Mouse (Mus musculus) brain, adult 2 months (tissue): Measurements from ENCODE around the gene Mrgprb5.
"Not testable (repeated sequence)": the region's sequence is repeated elsewhere in the genome, so short reads cannot be mapped to it uniquely, and the experiment has no call there.

ENCODE experiments used
- DNase-seq: peaks from one replicate; pipeline ENCODE4 v3.0.0; 2011; ENCODE audit warnings: low read depth, low spot score

The Mrgprb5 gene

GRCm38 (mm10) chr7:48168919-48169318, at the start of gene Mrgprb5:
Gene Mrgprb5 (minus strand): TSS chr7:48169019.
- no peak for DNase-seq

- no peak for DNase-seq
Measured at GRCm38 (mm10) chr7:48199188-48199587, 30.4 kb upstream of the Mrgprb5 start, which contains the start of gene Mrgprb4. Gene Mrgprb4 (minus strand): TSS chr7:48199288.

GRCm38 (mm10) chr7:48167471-48167870, 1.3 kb downstream of the Mrgprb5 start:
- no peak for DNase-seq

GRCm38 (mm10) chr7:48138248-48138702, 30.5 kb downstream of the Mrgprb5 start:
- DNase-seq: peak; percentile 72

- peak; percentile 75 for DNase-seq
Measured at GRCm38 (mm10) chr7:48137216-48138077, 31.4 kb downstream of the Mrgprb5 start.

- DNase-seq: no peak
Measured at GRCm38 (mm10) chr7:48132674-48133073, 36.1 kb downstream of the Mrgprb5 start.

GRCm38 (mm10) chr7:48132247-48132646, 36.6 kb downstream of the Mrgprb5 start:
- DNase-seq: not testable (repeated sequence)

- peak; percentile 3 for DNase-seq
Measured at GRCm38 (mm10) chr7:48131820-48132219, 37.0 kb downstream of the Mrgprb5 start.

- no peak for DNase-seq
Measured at GRCm38 (mm10) chr7:48123806-48124205, 45.0 kb downstream of the Mrgprb5 start.
